Mouse (Mus musculus) activated CD4-positive, CD25-positive, alpha-beta regulatory T cell, adult 4 months (primary cell): ENCODE data around the gene Spata2. TPM values are rescaled to one million over a fixed set of nuclear protein-coding genes. Genes with fewer than 3 reads are reported as not detected.
A peak's percentile ranks its signal among the peaks of the same experiment; 100 is the strongest.

Experiments used
- ATAC-seq: one replicate; pipeline ENCODE4 v1.8.0; 2017
- polyA plus RNA-seq, 2 experiments: library from polyadenylated mRNA; unstranded; fragments of 100-300 nt; shearing (Covaris generic); gene quantifications; one replicate each; pipeline ENCODE4 v1.2.1; 2017

Gene Spata2
- 10 to 100 TPM in 1 of 2 experiments, 1 to 10 TPM in 1; 7.4 to 11.7 TPM for polyA plus RNA-seq

- peak; percentile 82 for ATAC-seq
Observed at GRCm38 (mm10) chr2:167492713-167493636, at the start of gene Spata2. Spata2 (minus strand) TSS chr2:167492887.

- no peak for ATAC-seq
Observed at GRCm38 (mm10) chr2:167542361-167542760, 49.7 kb upstream of the Spata2 start.

- ATAC-seq = no peak
Observed at GRCm38 (mm10) chr2:167541761-167542160, 49.1 kb upstream of the Spata2 start.

GRCm38 (mm10) chr2:167541324-167541723 is 48.6 kb upstream of the Spata2 start:
- ATAC-seq = no peak

- no peak for ATAC-seq
Observed at GRCm38 (mm10) chr2:167540477-167541110, 47.9 kb upstream of the Spata2 start.

DNA sequence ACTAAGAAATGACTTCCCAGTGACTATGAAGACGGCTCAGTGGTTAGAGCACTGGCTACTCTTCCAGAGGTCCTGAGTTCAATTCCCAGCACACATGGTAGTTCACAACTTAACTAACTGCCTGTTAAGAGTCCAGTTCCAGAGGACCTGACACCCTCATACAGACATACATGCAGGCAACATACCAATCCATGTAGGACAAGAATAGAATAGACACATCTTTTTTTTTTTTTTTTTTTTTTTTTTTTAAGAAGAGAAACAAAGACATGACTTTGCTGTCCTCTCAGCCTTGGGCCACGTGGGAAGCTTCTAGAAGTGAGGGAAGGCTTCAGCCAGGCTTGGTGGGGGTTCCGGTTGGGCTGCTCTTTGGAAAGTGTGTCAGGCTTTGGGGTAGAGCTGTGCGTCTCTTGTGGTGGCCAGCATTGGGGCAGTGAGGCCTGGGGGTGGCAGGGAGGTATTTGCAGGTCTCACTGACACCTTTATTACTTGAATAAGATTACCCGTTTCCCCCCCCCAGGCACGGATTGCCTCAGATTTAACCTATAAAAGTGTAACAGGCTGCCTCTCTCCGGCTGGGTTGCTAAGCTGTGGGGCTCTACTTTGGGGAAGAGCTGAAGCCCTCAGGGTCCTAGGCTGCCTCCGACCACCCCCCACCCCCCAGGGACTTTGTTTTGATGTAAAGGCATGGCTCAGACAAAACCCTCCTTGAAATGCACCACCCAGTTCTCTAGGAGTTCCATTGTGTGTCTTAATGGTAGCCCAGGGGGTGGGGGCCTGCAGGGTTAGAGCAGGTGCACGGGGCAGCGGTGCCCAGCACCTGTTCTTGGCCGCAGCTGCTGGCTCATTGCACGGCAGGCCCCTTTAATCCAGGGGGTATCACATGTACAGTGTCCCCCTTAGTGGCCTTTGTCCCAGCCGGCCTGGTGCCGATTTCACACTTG is 47.1 kb upstream of the Spata2 start:
- no peak for ATAC-seq

- no peak for ATAC-seq
Observed at GRCm38 (mm10) chr2:167538671-167539306, 46.1 kb upstream of the Spata2 start.

DNA sequence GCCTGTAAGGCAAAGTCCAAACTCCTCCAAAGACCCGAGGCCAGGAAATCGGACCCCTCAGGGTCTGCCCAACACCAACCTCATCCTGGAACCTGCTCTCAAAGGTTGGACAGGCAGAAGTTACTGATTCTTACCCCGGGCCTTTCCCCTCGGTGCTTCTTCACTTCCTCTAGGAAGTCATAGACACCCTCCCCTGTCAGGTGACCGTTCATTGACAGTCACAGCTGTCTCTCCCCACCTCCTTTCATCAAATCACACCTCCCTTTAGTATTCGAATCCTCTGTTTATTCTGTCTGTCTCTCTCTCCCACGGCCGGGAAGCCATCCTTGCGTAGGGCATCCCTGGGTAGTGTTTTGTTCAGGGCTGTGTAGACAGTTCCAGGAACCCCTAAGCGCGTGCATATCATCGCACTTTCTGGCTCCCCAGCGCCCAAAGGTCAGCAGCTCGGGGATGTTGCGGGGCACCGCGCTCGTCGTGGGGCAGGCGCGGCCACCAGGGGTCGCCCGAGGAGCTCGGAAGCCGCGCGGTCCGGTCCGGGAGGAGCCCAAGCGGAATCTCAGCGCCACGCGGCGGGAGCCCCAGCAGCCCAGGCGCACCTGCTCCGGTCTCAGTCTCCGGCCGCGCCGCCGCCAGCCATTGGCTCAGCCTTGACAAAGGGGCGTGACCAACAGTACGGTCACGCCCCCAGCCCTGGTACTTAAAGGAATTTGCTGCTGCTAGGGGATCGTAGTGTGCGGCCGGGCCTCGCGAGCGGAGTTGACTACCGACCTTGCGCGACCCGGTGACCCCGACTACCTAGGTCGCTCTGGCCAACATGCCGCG is 45.0 kb upstream of the Spata2 start, which contains the start of gene Snai1:
Gene Snai1 (plus strand): TSS at position 720 of the 822 bp plus-strand sequence.
- ATAC-seq = peak; percentile 86

DNA sequence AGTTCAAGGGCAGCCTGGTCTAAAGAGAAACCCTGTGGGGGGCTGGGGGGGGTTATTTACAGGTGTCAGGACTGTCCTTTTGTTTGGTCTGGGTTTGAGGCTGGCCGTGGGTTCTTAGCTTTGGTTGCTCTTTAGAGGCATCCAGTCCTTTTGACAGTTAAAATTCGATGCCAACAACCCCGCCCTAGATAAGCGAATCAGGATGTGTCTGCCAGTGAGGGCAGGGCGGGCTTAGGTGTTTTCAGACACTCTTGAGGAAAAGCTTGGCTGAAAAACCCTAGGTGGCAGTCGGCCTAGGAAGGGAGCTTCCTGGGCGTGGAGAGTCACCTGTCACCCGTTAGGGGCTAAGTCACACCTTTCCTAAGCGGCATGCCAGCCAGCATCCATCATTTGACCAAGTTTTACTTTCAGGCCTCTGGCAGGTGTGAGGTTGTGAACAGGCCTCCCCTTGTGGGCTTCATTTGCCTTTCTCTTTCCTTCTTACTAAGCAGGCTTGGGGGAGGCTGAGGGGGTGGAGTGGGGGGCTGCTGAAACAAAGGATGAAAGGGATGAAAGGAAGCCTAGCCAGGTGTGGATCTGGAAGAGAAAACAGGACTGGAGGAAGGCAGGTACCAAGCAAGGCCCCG is 43.7 kb upstream of the Spata2 start:
- no peak for ATAC-seq

- ATAC-seq = no peak
Observed at GRCm38 (mm10) chr2:167533880-167534279, 41.2 kb upstream of the Spata2 start.

DNA sequence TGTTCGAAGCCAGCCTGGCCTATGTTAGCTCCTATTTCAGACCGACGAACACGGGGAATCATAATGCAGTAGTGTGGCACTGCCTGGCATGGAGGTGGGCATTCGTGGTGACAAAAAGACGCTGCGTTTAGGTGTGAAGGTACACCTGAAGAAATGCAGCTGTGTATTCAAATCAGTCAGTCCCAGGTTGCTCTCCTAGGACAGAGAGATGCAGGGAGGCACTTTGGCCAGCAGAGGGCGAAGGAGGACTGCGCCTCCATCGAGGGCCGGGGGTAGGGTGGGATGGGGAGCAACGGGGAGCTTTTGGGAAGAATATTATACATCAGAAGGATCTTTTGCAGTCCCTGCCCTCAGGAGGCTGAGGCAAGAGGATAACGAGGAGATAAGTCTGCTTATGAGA is 39.4 kb upstream of the Spata2 start:
- ATAC-seq = peak; percentile 37

- no peak for ATAC-seq
Observed at GRCm38 (mm10) chr2:167530536-167530935, 37.8 kb upstream of the Spata2 start.

- ATAC-seq = no peak
Observed at GRCm38 (mm10) chr2:167529935-167530513, 37.3 kb upstream of the Spata2 start.

DNA sequence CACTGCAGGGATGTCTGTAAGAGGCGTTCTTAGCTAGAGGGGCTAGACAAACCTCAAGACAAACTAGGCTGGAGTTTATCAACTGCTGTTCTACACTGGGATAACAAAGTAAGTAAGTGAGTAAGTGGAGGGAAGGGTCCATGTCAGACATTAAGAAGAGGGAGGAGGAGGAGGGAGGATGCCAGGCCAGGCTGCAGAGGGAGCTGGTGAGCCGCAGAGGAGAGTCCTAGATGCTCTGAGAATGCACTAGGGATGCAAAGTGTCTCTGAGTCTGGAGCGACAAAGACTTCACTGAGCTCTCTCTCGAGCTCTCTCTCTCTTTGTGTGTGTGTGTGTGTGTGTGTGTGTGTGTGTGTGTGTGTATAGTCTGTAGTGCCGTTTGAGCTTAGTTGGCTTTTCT is 35.6 kb upstream of the Spata2 start:
- no peak for ATAC-seq

- ATAC-seq = peak; percentile 32
Observed at GRCm38 (mm10) chr2:167519606-167520252, 27.0 kb upstream of the Spata2 start.

DNA sequence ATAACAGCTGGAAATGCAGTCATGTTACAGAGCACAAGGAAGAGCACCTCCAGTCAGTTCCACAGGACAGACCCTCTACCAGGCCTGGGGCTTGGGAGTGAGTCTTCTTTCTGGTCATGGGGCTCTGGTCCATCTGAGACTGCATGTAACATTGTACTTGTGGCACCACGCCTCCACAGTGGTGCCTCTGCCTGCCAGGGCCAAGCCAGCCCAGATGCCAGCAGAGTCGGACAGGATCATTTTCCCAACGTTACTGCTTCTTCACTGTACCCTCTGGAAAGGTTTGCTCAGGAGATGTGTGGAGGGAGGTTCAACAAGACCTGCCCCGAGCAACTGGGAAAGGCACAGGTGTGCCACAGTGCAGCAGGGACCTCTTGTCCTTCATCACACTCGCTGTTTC is 23.0 kb upstream of the Spata2 start:
- no peak for ATAC-seq

DNA sequence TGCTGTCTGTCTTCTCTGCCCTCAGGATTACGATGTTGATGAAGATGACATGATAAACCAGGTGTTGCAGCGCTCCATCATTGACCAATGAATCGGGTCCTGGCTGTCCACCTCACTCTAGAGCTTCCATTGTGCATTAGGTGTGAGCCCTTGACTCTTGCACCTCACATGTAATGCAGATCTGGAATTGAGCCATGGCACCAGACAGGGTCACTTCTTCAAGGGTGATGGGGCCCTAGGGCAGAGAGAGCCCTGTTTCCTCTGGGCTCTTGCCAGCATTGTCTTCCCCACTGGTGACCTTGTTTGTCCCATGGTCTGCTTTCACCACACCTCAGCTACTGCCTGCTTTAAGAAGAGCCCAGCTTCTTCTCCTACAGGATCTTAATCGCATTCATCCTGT is 22.0 kb upstream of the Spata2 start:
- no peak for ATAC-seq

DNA sequence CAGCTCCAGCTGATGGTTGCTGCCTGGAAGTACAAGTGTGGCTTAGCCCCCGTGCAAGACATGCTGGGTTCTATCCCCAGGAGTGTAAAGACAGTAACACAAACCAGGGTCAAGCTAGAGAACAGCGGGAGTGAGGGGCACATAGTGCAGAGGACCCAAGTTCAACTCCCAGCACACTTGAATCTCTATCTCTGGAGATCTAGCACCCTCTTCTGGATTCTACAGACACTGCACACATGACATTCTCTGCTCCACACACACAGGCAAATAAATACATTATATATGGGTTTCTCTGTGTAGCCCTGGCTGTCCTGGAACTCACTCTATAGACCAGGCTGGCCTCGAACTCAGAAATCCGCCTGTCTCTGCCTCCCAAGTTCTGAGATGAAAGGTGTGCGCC is 20.3 kb upstream of the Spata2 start:
- ATAC-seq = no peak

DNA sequence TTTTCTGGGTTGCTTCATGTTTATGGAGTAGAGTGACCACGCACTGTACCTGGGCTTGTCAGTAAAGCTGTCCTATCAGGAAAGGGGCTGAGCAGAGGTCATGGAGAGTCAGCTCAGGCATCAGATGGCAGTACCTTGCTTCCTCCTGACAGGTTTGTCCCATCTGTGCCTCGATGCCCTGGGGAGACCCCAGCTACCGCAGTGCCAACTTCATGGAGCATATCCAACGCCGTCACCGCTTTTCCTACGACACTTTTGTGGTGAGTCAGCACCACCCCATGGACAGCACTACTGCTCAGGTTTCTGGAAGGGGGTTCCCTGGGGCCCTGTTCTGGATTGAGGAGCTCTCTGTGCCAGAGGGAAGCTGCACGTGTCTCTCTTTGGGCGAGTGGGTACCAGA is 19.7 kb upstream of the Spata2 start:
- ATAC-seq = no peak

DNA sequence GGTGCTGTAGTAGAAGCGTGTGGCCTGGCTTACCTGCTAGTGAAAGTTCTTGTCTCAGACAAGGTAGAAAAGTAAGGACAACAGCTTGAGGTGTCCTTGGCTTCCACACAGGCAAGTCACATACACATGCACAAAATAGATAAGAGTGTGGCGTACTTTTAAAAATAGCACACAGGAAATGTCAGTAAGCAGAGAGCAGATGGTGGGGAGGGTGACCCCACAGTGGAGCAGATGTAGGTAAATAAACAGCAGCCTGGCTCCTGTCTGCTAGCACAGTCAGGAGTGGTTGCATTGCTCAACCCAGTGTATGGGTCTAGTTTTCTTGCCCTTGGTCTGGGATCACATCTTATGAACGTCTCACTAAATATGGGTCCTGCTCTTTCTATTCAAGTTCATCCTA is 17.8 kb upstream of the Spata2 start:
- ATAC-seq = peak; percentile 21
